Mouse (Mus musculus) midbrain, embryonic 11.5 days (tissue): ENCODE measurements at regions not wholly inside any gene's neighbourhood (a gene's known extent, or its start where the extent isn't known, plus 50 kb on each side); places are given as distances from the start of the nearest gene placed in this dataset.

Source experiments
- ATAC-seq: fragments of 200-750 bp; cut with Nextera tagmentation; 2 replicates; pipeline ENCODE4 v1.8.0; 2017; ENCODE audit warnings: moderate TSS enrichment, moderate library complexity; ENCODE audit not compliant: low FRiP score
- DNase-seq: peaks from one replicate; pipeline ENCODE4 v3.0.0; 2015; ENCODE audit warnings: low spot score; ENCODE audit errors: missing footprints
- H3K27ac ChIP-seq: fragments of 300-500 bp; sonication (generic); 2 replicates; pipeline ENCODE4 v1.5.1; 2014; ENCODE audit warnings: low read depth, low read length
- H3K27me3 ChIP-seq: fragments of 300-500 bp; sonication (generic); 2 replicates; pipeline ENCODE4 v1.6.1; 2014; ENCODE audit warnings: mild to moderate bottlenecking, low read length, moderate library complexity, mixed read lengths; ENCODE audit not compliant: control insufficient read depth, insufficient read depth
- H3K36me3 ChIP-seq: fragments of 300-500 bp; sonication (generic); 2 replicates; pipeline ENCODE4 v1.6.1; 2014; ENCODE audit warnings: mild to moderate bottlenecking, low read length, moderate library complexity, mixed read lengths; ENCODE audit not compliant: control insufficient read depth, insufficient read depth
- H3K4me1 ChIP-seq: fragments of 300-500 bp; sonication (generic); 2 replicates; pipeline ENCODE4 v1.6.1; 2014; ENCODE audit warnings: low read length; ENCODE audit not compliant: control insufficient read depth, insufficient read depth
- H3K4me2 ChIP-seq: fragments of 300-500 bp; sonication (generic); 2 replicates; pipeline ENCODE4 v1.6.1; 2014; ENCODE audit warnings: mild to moderate bottlenecking, moderate library complexity
- H3K4me3 ChIP-seq: fragments of 300-500 bp; sonication (generic); 2 replicates; pipeline ENCODE4 v1.5.1; 2014; ENCODE audit warnings: low read depth, low read length
- H3K9ac ChIP-seq: fragments of 300-500 bp; sonication (generic); 2 replicates; pipeline ENCODE4 v1.6.1; 2014; ENCODE audit warnings: low read length
- H3K9me3 ChIP-seq: fragments of 300-500 bp; sonication (generic); 2 replicates; pipeline ENCODE4 v1.6.1; 2016; ENCODE audit warnings: low read length; ENCODE audit not compliant: control insufficient read depth
- WGBS: fragments of 180-500 bp; shearing (Covaris S2); extraction: QIAGEN DNeasy Blood & Tissue Kit; methylation state at CpG from one replicate; pipeline ENCODE4 v1.1.7; 2014; 5-methylcytosine and 5-hydroxymethylcytosine counted together

DNA sequence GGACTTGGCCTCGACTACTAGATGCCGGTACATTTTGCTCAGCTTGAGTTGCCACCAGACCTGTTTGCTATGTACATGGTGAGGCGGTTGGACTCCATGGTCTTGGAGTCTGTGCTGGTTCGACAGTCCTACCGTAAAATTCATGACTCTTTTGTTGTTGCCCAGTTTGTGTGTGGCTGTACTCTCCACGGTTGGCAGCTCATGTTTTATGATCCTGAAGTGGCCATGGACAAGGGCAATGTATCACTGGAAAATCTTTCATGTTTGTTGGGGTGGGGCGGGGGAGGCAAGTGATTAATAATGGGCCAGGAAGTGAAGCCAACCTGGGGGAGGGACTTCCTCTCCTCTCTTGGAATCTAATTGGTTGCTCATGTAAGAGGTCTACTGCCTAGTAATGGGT, 147.0 kb upstream of the Fbxo11 start:
- no peaks in the 10 kb centered on the region for H3K36me3 ChIP-seq
- no peak for DNase-seq
- H3K4me1 ChIP-seq, result no peaks in the 10 kb centered on the region
- H3K9me3 ChIP-seq, result no peaks in the 10 kb centered on the region
- H3K27me3 ChIP-seq, result no peaks in the 10 kb centered on the region
- H3K4me2 ChIP-seq, result no peak overlapping the region
- 91% methylated on average over 7 of the region's 7 CpGs for WGBS
- no peak for ATAC-seq
- H3K9ac ChIP-seq, result no peak overlapping the region
- no peak overlapping the region for H3K4me3 ChIP-seq
- H3K27ac ChIP-seq, result no peak overlapping the region

DNA sequence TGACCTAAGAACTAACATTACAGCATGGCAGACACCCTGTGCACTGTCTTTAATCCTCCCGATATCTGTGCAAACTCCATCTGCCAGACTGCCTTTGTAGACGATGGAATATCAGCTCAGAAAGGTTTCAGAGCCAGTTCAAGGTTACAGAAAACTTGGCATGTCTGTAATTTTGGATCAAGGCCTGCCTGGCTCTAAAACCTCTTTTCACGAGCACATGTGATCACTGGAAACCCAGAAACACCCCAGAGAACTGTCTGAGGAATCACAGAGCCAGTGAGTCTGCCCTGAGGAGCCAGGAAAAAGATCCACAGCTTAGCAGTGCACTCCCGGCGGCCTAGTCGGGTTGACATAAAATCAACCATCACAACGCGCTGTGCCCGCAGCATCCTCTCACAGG, 149.7 kb upstream of the Fbxo11 start:
- Histone ChIP-seq H3K9me3 (no peaks in the 10 kb centered on the region), H3K36me3 (no peaks in the 10 kb centered on the region), H3K27me3 (no peaks in the 10 kb centered on the region), H3K9ac (no peak overlapping the region), H3K4me3 (no peak overlapping the region), H3K27ac (no peak overlapping the region), H3K4me2 (no peak overlapping the region), H3K4me1 (no peaks in the 10 kb centered on the region)
- no peak for DNase-seq
- WGBS, result 89% methylated on average over 9 of the region's 9 CpGs
- no peak for ATAC-seq

DNA sequence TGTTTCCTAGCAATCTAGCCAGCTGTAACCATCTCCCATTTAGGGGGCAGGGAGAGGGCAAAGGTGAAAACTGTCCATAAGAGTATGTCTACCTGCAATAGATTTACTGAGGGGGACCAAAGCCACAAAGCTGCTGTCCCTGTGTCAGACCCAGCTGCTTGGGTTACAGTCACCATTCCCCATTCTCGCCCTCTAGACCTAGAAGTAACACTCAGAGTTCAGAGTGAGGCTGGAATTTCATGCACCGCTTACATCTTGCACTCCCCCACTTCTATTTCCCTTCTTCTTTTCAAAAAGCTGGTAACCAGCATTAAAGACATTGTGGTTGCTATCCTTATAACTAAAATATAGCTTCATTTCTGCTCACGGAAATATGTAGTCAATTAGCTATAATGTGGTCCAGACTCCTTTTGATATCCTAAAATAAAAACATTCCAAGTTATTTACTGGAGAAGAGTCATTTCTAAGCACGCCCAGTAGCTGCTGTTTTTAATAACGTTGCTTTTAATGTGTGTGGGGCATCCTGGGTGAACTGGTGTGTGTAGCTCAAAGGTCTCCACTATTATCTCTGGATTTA, 157.4 kb upstream of the Fbxo11 start:
- 74% methylated on average over 5 of the region's 5 CpGs for WGBS
- H3K4me2 ChIP-seq, result no peak overlapping the region
- H3K36me3 ChIP-seq, result no peaks in the 10 kb centered on the region
- H3K27ac ChIP-seq, result no peak overlapping the region
- H3K4me1 ChIP-seq, result no peaks in the 10 kb centered on the region
- ATAC-seq (no peak), DNase-seq (no peak)
- H3K9me3 ChIP-seq, result 0 out of 2 replicates have a peak, but pooled peaks cover 6% of the 10 kb centered on the region
- no peak overlapping the region for H3K4me3 ChIP-seq
- no peaks in the 10 kb centered on the region for H3K27me3 ChIP-seq
- H3K9ac ChIP-seq, result no peak overlapping the region

DNA sequence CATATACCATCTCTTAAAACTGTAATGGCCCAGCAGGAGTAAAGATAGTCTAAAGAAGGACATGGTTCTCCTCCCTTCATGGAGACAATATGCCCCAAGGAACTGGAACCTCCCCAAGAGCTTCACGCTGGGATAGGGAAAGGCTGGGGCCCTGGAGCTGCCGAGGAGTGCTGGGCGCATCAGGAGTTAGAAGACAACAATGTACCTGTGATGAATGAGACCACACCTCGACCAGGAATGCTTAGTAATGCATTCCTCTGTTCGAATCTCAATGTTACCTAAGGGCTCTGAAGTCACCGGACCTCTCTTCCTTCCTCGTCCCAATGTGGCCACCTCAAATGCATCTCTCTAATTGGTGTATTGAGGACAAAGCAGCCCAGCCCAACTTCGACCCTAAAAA, 175.4 kb upstream of the Fbxo11 start:
- no peak overlapping the region for H3K4me3 ChIP-seq
- H3K36me3 ChIP-seq, result no peaks in the 10 kb centered on the region
- 86% methylated on average over 8 of the region's 8 CpGs for WGBS
- H3K9me3 ChIP-seq, result no peaks in the 10 kb centered on the region; the same call in 1 of the 2 replicates
- no peak for DNase-seq
- no peak overlapping the region for H3K4me2 ChIP-seq
- no peak overlapping the region for H3K9ac ChIP-seq
- H3K27ac ChIP-seq, result no peak overlapping the region
- no peak for ATAC-seq
- H3K4me1 ChIP-seq, result no peaks in the 10 kb centered on the region
- no peaks in the 10 kb centered on the region for H3K27me3 ChIP-seq

DNA sequence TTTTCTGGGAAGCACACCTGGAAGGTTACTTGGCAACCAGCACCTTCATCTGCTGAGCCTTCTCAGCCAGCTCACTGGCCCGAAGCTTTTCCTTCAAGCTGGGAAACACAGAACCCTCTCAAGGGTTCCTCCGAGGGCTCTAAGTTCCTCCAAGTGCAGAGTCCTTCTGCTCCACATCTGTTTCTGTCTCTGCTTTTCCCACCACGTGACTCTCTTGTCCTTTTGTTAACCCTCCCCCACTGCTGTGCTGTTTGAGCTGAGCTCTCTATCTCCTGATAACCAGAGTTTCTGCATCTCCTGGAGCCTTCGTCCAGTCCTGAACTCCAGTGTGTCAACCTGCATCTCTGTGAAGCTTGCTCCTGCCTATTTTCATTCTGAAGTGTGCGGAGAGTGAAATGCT, 183.5 kb upstream of the Fbxo11 start:
- Histone ChIP-seq H3K27me3 (no peaks in the 10 kb centered on the region), H3K4me3 (no peak overlapping the region), H3K4me2 (no peak overlapping the region), H3K36me3 (no peaks in the 10 kb centered on the region), H3K9me3 (no peaks in the 10 kb centered on the region), H3K9ac (no peak overlapping the region), H3K27ac (no peak overlapping the region), H3K4me1 (no peaks in the 10 kb centered on the region)
- WGBS, result 72% methylated on average over 5 of the region's 5 CpGs
- ATAC-seq (no peak), DNase-seq (no peak)

DNA sequence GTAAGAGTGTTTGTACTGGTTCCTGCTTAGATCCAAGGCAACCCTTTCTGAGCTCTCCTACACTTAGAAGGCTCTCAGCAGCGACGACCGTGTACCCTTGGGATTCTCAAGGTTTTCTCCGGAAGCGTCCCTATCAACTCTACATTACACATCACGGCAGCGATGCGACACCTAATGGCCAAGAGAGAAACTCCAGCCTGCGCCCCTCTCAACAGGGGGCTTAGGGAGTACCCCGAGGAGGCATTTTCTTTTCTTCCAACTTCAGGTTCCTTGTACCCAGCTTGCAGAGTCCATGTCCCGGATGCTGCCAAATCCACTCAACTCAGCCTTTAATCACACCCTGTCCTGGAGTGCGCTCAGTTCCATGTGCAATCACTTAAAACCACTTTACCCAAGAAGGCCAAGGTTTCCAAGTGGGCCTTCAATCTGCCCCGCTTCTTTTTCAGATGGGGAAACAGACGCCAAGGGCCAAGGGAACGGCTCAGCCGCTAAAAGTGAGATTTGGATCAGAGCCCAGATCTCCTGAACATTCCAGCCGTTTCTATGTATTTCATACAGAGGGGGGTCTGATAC, 186.9 kb upstream of the Fbxo11 start:
- Histone ChIP-seq H3K27me3 (no peaks in the 10 kb centered on the region), H3K27ac (no peak overlapping the region), H3K9ac (no peak overlapping the region), H3K9me3 (no peaks in the 10 kb centered on the region), H3K36me3 (no peaks in the 10 kb centered on the region), H3K4me2 (peak overlapping the region; percentile 24; the same call in 1 of the 2 replicates), H3K4me3 (no peak overlapping the region), H3K4me1 (peaks cover 6% of the 10 kb centered on the region; the same call in 1 of the 2 replicates)
- DNase-seq (peak; percentile 98), ATAC-seq (peak; percentile 36; the same call in 1 of the 2 replicates)
- 20% methylated on average over 17 of the region's 17 CpGs for WGBS

DNA sequence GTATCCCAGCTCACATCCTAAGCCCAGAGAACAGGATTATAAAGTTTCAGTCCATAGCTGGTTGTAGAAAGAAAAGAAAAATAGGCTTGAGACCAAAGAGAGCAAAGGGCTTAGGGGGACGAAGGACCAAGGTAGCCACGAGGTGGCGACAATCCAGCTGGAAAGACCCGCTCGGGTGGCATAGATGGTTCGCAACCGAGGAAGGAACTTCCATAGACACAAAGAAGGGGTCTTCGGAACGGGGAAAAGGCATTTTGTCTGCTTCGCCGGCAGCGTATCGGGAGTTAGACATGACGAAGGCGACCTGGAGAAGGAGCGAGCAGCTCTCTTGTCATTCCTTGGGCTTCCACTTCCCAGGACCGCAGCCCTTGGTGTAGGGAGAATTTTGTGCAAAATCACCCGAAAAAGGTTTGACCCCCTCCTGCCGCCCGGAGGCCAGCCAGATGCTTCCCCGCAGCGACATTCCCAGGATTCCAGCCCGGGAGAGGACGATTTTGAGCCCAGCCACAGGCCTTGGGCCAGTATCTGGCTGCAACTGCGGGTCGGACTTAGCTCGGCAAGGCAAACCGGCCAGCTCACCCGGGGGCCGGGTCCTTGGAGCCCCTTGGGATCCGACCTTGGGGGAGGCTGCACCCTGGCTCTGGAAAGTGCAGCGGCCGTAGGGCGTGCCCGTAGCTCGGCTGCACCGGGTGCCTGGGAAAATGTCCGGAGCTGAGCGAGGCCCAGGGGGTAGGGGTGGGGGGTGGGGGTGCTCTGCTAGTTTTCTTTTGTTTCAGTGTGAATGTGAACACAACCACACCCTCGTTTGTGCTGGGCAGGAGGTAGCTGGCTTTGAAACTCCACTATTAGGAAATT, 184.5 kb upstream of the Foxn2 start:
- Histone ChIP-seq H3K27me3 (no peaks in the 10 kb centered on the region), H3K4me2 (peak overlapping the region; percentile 96), H3K4me3 (peak overlapping the region; percentile 58), H3K4me1 (peaks cover 8% of the 10 kb centered on the region; the same call in 1 of the 2 replicates), H3K9ac (peak overlapping the region; percentile 95), H3K36me3 (no peaks in the 10 kb centered on the region), H3K9me3 (no peaks in the 10 kb centered on the region), H3K27ac (peak overlapping the region; percentile 82)
- WGBS, result under 1% methylated on average over 40 of the region's 40 CpGs
- DNase-seq (peak; percentile 98), ATAC-seq (peak; percentile 81)

DNA sequence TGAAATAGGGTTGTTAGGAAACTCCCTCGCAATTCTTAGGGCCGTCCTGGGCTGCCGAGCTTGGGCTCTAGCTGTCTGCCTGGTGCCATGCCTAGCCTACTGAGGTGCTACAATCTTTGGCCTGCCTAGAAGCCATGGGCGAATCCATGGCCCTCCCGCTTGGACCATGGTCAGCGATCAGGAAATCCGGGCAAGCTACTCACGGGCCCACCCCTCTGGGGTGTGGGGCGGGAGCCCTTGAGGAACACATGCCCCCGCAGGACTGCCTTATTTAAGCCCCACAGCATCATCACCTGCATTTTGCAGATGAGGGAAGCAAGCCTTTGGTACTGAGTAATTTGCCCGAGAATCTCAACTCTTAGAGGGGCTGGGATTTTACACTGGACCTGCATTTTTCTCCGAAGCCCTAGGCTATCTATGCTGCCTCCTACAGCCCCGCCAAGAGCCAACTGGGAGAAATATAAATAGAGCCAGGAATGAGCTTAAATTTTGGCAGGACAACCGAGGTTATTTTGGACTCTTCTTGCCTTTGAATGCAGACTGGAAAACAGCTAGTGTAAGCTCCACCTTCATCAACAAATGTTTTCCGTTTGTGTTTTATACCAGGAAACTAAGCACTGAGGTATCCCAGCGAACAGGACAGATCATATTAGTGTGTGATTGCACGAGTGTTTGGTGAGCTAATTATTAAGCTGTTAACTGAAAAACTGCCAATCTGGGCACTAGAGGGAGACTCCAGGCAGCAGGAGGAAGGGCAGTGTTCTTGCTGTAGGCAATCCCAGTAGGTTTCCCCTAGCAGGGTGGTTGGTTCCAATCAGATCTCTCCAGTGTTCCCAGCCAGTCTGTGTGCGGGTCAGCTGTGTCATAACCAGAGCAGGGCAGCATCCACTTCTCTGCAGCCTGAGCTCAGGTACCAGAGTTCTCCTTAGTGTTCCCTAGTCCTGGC, 183.6 kb upstream of the Foxn2 start:
- H3K9me3 ChIP-seq, result no peaks in the 10 kb centered on the region
- H3K27me3 ChIP-seq, result no peaks in the 10 kb centered on the region
- WGBS, result 3% methylated on average over 18 of the region's 18 CpGs
- ATAC-seq (peak; percentile 67), DNase-seq (peak; percentile 95)
- H3K4me1 ChIP-seq, result peaks cover 8% of the 10 kb centered on the region; the same call in 1 of the 2 replicates
- peak overlapping the region; percentile 95 for H3K9ac ChIP-seq
- peak overlapping the region; percentile 96 for H3K4me2 ChIP-seq
- H3K27ac ChIP-seq, result peak overlapping the region; percentile 82
- H3K36me3 ChIP-seq, result no peaks in the 10 kb centered on the region
- H3K4me3 ChIP-seq, result peak overlapping the region; percentile 58
